Mouse (Mus musculus) testis, postnatal 14 days (tissue): ENCODE results near the gene Rnf212b.

ENCODE experiments used
- DNase-seq: peaks from one replicate; pipeline ENCODE4 v3.0.0; 2021; ENCODE audit warnings: low spot score

Gene Rnf212b

GRCm38 (mm10) chr14:54874165-54874564 is 60.2 kb downstream of the Rnf212b start:
- no peak for DNase-seq

- no peak for DNase-seq
Measured at GRCm38 (mm10) chr14:54875844-54876538, 62.0 kb downstream of the Rnf212b start.

- peak; percentile 92 for DNase-seq
Measured at GRCm38 (mm10) chr14:54876539-54877047, 62.7 kb downstream of the Rnf212b start.

- DNase-seq = peak; percentile 79
Measured at GRCm38 (mm10) chr14:54877048-54877715, 63.2 kb downstream of the Rnf212b start, which contains the start of gene Ppp1r3e. Gene Ppp1r3e (minus strand): TSS chr14:54877550.

GRCm38 (mm10) chr14:54883154-54884021 is 69.4 kb downstream of the Rnf212b start, which contains the start of the genes Bcl2l2 and Gm20521:
Gene Bcl2l2 (plus strand): TSS chr14:54883377.
Gene Gm20521 (plus strand): TSS chr14:54883441.
- DNase-seq = peak; percentile 83

- no peak for DNase-seq
Measured at GRCm38 (mm10) chr14:54884022-54884712, 70.2 kb downstream of the Rnf212b start.

- DNase-seq = peak; percentile 55
Measured at GRCm38 (mm10) chr14:54885309-54885708, 71.4 kb downstream of the Rnf212b start.

- no peak for DNase-seq
Measured at GRCm38 (mm10) chr14:54892200-54892599, 78.3 kb downstream of the Rnf212b start, which contains the start of gene Pabpn1. Gene Pabpn1 (plus strand): TSS chr14:54892500.

GRCm38 (mm10) chr14:54893651-54894181 is 79.8 kb downstream of the Rnf212b start:
- peak; percentile 99 for DNase-seq

GRCm38 (mm10) chr14:54894296-54895151 is 80.6 kb downstream of the Rnf212b start:
- peak; percentile 83 for DNase-seq

- peak; percentile 82 for DNase-seq
Measured at GRCm38 (mm10) chr14:54897445-54897844, 83.5 kb downstream of the Rnf212b start.

GRCm38 (mm10) chr14:54900383-54900782 is 86.4 kb downstream of the Rnf212b start:
- DNase-seq = peak; percentile 67

- no peak for DNase-seq
Measured at GRCm38 (mm10) chr14:54903641-54904040, 89.7 kb downstream of the Rnf212b start.
